Mouse (Mus musculus) adrenal gland, postnatal 36 days (tissue): ENCODE measurements around the gene Pkhd1. TPM values are rescaled to one million over a fixed set of nuclear protein-coding genes. Genes with fewer than 3 reads are reported as not detected.
A peak's percentile ranks its signal among the peaks of the same experiment; 100 is the strongest.

Experiments used
- DNase-seq, 2 experiments: peaks; one replicate each; pipeline ENCODE4 v3.0.0; 2021; ENCODE audit warnings: mixed read lengths in 1 of 2
- long read RNA-seq, 2 experiments: library from polyadenylated mRNA; stranded (forward); transcript quantifications; one replicate each; pipeline ENCODE4 v2.0.0; 2021; ENCODE audit warnings: borderline sequencing depth in 2 of 2
- total RNA-seq, 2 experiments: library from RNA; stranded (reverse); gene quantifications; 2 replicates each; pipeline ENCODE4 v1.2.3; 2021

Gene Pkhd1
- total RNA-seq = under 1 TPM in 1 of 2 experiments, not detected in 1; 0.03 TPM
- long read RNA-seq, experiment 1, partial matches to known transcripts = 0 of 1 reads
- long read RNA-seq, experiment 1, other reads (novel, unspliced or antisense) = 1 of 1 reads
- long read RNA-seq, experiment 2 = 0 reads

- no peak for DNase-seq
Measured at GRCm38 (mm10) chr1:20617849-20618530, at the start of gene Pkhd1. Gene Pkhd1, minus strand, starts transcription at chr1:20618064.

DNA sequence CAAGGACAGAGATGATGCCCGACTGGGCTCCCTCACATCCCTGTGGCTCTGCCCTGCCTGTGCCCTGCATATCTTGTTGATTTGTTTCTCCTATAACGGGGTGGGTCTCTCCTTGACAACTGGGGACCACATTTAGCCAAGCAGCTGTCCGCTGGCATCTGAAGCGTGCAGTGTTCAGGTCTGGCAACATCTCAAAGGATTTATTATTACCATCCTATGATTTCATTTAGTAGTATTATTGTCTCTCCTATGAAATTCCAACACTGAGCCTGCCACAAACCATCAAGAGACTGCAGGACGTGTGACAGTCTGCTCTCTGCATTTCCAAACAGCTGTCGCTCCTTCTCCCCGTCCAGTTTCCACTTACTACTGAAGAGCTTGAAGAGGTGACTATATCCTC, 49.7 kb upstream of the Pkhd1 start:
- DNase-seq = no peak

- DNase-seq = no peak
Measured at GRCm38 (mm10) chr1:20666233-20666632, 48.4 kb upstream of the Pkhd1 start.

GRCm38 (mm10) chr1:20655085-20655484, 37.2 kb upstream of the Pkhd1 start:
- DNase-seq = no peak

DNA sequence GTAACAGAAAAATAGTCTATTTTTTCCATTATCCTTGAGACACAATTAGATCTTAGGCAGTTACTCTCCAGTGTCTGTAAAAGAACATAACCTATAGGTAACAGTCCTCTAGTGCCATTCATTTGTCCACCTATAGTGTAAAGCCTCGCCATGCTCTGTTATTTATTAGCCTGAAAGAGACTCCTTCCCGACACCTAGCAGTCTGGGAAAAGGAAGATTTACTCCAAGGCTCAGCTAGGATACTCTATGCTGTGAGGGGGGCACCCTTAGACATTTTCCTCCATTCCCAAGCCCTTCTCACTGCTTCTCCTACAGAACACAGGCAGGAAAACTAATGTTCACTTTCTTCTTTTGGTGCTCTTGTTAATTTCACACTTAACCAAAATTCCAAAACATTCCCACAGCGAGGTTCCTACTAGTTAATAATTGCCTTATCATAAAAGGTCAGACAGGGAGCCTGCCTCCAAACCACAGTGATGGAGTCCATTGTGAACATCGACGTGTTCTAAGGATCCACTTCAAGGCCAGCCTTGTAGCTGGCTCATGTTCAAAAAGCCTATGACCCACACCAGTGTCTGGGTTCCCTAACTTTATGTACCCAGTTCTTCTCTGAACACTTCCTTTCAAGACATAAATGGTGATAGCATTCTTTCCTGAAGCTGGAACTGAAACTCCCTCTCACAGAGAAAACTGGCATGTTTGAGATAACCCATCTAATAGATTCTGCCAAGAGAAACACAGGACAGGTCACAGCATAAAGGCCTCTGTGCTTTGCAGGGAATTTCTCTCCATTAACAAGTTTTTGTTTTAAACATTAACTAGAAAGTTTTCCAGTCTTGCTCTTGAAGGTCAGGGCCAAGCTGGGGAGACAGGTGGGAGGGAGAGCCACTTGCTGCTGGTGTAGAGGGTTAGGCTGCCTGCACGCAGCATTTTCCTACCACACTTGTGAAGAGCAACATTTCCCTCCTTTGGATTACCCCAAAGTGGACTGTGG, 35.9 kb upstream of the Pkhd1 start:
- DNase-seq = peak; percentile 0 to 10

DNA sequence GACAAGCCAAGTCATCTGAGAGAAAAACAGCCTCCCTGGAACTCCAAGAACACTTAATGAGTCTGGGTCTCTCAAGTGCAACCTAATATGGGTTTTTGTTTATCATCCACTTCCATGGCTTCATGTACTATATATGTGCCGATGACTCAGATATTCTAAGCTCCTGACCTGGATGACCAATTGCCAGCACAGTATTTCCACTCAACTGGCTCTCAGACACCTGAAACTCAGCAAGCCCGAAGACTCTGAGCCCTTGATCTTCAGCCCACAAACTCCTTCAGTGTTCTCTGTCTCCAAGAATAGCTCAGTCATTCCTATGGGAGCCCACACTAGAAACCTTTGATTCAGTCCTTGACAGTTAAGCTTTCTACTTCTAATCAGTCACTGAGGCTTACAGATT, 17.0 kb upstream of the Pkhd1 start:
- no peak for DNase-seq

DNA sequence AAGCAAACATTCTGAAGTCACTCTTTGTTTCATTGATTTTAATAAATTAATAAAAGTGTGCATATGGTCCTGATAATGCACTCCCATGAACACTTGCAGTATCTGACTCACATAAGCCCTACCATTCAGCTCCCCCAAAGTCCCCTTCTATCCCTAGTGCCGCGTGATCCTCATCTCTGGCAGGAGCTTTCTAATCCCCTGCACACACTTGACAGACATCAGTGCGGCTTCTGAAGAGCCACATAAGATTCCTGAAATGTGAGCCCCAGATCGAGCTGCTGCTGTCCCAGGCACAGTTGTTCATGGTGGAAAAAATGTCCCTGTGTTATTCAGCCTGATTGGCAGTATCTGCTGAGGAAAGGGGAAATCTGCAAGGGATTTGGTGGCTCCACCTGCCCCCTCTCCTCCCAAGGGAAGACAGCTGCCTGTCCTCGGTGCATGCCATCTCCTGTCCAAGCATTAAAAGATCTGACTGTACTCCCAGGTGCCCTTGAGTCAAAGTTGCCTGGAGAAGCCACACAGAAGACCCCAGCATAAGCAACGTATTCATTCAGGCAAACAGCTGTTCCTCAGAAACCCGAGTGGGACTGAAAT, 15.5 kb upstream of the Pkhd1 start:
- no peak for DNase-seq

DNA sequence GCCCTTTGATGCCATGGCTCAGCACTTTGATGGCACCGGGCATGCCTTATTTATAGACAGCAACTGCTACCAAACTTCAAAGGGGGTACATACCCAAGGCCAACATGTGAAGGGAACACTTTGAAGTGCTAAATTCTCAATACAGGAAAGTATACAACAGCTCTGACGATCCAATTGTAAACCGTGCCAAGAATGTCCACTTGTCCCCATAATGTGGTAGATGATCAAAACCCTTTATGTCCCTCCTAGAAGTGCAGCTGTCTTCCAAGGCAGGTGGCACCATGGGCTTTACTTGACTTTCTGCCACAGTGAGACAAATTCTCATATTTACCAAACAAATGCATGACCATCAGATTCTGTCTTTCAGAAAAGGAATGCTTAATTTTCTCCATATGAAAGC, 6.7 kb upstream of the Pkhd1 start:
- DNase-seq = peak in 1 of 2 experiments; percentile 2

DNA sequence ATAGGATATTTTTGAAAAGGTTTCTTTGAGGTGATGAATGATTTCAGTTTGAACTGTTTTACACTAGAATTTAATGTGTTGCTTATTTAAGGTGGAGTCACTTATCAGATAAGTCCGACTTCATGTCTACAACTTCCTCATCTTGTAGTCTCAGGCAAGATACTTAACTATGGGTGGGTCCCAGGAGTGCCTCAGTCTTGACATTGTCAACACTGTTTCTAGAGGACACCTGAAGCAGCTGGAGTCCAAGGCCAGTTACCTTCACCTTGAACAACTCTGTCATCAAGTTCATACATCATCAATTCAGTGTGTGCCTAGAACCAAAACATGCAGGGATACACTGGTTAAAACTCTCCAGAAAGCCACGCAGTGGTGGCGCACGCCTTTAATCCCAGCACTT, 5.5 kb upstream of the Pkhd1 start:
- DNase-seq = no peak

DNA sequence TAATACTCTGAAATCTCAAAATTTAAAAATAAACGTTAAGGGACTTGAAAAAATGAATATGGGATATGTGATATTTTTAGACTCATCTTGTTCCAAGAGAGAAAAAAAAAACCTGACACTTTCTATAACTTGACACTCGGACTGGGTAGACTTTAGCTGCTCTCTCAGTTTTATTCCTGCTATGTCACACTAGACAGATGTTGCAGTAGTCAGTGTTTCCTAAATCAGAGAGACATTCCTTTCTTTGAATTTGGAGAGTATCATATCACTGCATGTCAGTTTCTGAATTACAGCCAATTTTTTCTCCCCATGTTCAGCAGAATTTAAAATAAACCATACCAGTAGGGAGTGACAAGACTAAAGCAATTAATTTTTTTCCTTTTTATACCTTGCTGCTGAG, 2.7 kb upstream of the Pkhd1 start:
- DNase-seq = no peak

- DNase-seq = no peak
Measured at GRCm38 (mm10) chr1:20619363-20619762, 1.5 kb upstream of the Pkhd1 start.

DNA sequence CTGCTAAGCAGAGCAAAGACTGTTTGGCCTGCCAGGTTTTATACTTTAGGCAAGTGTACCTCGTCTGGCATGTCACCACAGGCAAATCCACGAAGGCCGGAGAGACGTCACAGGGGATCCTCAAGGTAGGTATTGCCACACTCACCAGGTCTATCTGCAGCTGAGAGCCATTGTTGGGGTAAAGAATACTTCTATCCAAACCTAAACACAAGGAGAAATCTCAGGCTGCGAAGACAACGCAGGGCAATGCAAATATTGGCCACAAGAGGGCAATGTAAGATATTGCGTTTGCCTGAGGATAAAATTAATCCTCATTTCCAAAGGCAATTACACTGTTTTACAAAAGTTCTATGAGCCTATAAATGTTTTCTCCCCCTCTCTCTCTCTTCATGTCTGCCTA, 5.2 kb downstream of the Pkhd1 start:
- peak in 1 of 2 experiments; percentile 27 for DNase-seq

- no peak for DNase-seq
Measured at GRCm38 (mm10) chr1:20605489-20605888, 12.4 kb downstream of the Pkhd1 start.

GRCm38 (mm10) chr1:20590488-20590887, 27.4 kb downstream of the Pkhd1 start:
- no peak for DNase-seq

- no peak for DNase-seq
Measured at GRCm38 (mm10) chr1:20571469-20571868, 46.4 kb downstream of the Pkhd1 start.

- DNase-seq = no peak
Measured at GRCm38 (mm10) chr1:20569430-20569829, 48.4 kb downstream of the Pkhd1 start.

- DNase-seq = no peak
Measured at GRCm38 (mm10) chr1:20558443-20558842, 59.4 kb downstream of the Pkhd1 start.

GRCm38 (mm10) chr1:20554398-20554797, 63.5 kb downstream of the Pkhd1 start:
- DNase-seq = peak; percentile 12 to 41

- no peak for DNase-seq
Measured at GRCm38 (mm10) chr1:20551334-20551733, 66.5 kb downstream of the Pkhd1 start.

GRCm38 (mm10) chr1:20544526-20544925, 73.3 kb downstream of the Pkhd1 start:
- DNase-seq = no peak

- peak; percentile 10 to 22 for DNase-seq
Measured at GRCm38 (mm10) chr1:20513364-20514084, 104.3 kb downstream of the Pkhd1 start.

- no peak for DNase-seq
Measured at GRCm38 (mm10) chr1:20498965-20499364, 118.9 kb downstream of the Pkhd1 start.
